Mouse (Mus musculus) left cerebral cortex, adult 2 months (tissue): Measurements from ENCODE around the gene Tmem106c. TPM values are rescaled to one million over a fixed set of nuclear protein-coding genes. Genes with fewer than 3 reads are reported as not detected.

Experiments
- DNase-seq, 2 experiments: peaks; one replicate each; pipeline ENCODE4 v3.0.0; 2021 to 2022; ENCODE audit warnings: low spot score in 2 of 2, mixed read lengths in 1 of 2; ENCODE audit errors: extremely low spot score in 1 of 2
- H3K27ac ChIP-seq: fragments of 200-600 bp; 2 replicates; pipeline ENCODE4 v1.8.1; 2022
- H3K4me3 ChIP-seq: fragments of 200-600 bp; 2 replicates; pipeline ENCODE4 v1.8.1; 2022
- CTCF ChIP-seq: fragments of 200-600 bp; IDR thresholded peaks from 2 replicates; pipeline ENCODE4 v1.8.1; 2022; ENCODE audit warnings: antibody characterized with exemption, mild to moderate bottlenecking, moderate library complexity
- intact Hi-C: fragments of 180-260 bp; cut with DNase I; formaldehyde crosslinking; loops from one replicate; pipeline ENCODE4 v1.15.1; 2025
- total RNA-seq, 2 experiments: library from RNA; stranded (reverse); gene quantifications; 2 replicates each; pipeline ENCODE4 v1.2.3; 2021

The Tmem106c gene
- total RNA-seq, 2 experiments from 2014 or later = 26.6 to 31.7 TPM

- Histone ChIP-seq H3K27ac (no peak overlapping the region), H3K4me3 (no peak overlapping the region)
- TF ChIP-seq CTCF = no peak
- intact Hi-C loops = no loop called here
- DNase-seq = no peak
Observed at GRCm38 (mm10) chr15:97940088-97940487, 23.9 kb upstream of the Tmem106c start.

GRCm38 (mm10) chr15:97941306-97941705, 22.7 kb upstream of the Tmem106c start:
- DNase-seq = no peak
- H3K4me3 ChIP-seq = no peak overlapping the region
- no peak for TF ChIP-seq CTCF
- H3K27ac ChIP-seq = no peak overlapping the region
- intact Hi-C loops = no loop called here

GRCm38 (mm10) chr15:97942538-97942937, 21.5 kb upstream of the Tmem106c start:
- no peak overlapping the region for H3K4me3 ChIP-seq
- TF ChIP-seq CTCF = no peak
- no peak for DNase-seq
- intact Hi-C loops = no loop called here
- H3K27ac ChIP-seq = no peak overlapping the region

- TF ChIP-seq CTCF = no peak
- intact Hi-C loops = no loop called here
- Histone ChIP-seq H3K27ac (no peak overlapping the region), H3K4me3 (no peak overlapping the region)
- no peak for DNase-seq
Observed at GRCm38 (mm10) chr15:97943356-97943755, 20.6 kb upstream of the Tmem106c start.

- no peak for TF ChIP-seq CTCF
- Histone ChIP-seq H3K4me3 (no peak overlapping the region), H3K27ac (no peak overlapping the region)
- intact Hi-C loops = no loop called here
- no peak for DNase-seq
Observed at GRCm38 (mm10) chr15:97944919-97945574, 19.0 kb upstream of the Tmem106c start.

- intact Hi-C loops = no loop called here
- Histone ChIP-seq H3K4me3 (no peak overlapping the region), H3K27ac (no peak overlapping the region)
- no peak for TF ChIP-seq CTCF
- no peak for DNase-seq
Observed at GRCm38 (mm10) chr15:97945656-97946315, 18.2 kb upstream of the Tmem106c start.

GRCm38 (mm10) chr15:97948720-97949119, 15.3 kb upstream of the Tmem106c start:
- intact Hi-C loops = no loop called here
- Histone ChIP-seq H3K4me3 (no peak overlapping the region), H3K27ac (no peak overlapping the region)
- TF ChIP-seq CTCF = no peak
- no peak for DNase-seq

GRCm38 (mm10) chr15:97949706-97950105, 14.3 kb upstream of the Tmem106c start:
- TF ChIP-seq CTCF = no peak
- intact Hi-C loops = no loop called here
- no peak overlapping the region for H3K4me3 ChIP-seq
- no peak overlapping the region for H3K27ac ChIP-seq
- DNase-seq = no peak

GRCm38 (mm10) chr15:97950240-97950639, 13.8 kb upstream of the Tmem106c start:
- Histone ChIP-seq H3K27ac (no peak overlapping the region), H3K4me3 (no peak overlapping the region)
- DNase-seq = no peak
- no peak for TF ChIP-seq CTCF
- intact Hi-C loops = no loop called here

- intact Hi-C loops = loop anchor here (1.0 to 2.0 kb wide), 3 partner anchors 100 to 234 kb away; no protein-coding TSS in a partner anchor
- DNase-seq = peak; percentile 66 to 67
- no peak overlapping the region for H3K4me3 ChIP-seq
- peak; percentile 95 for TF ChIP-seq CTCF
- H3K27ac ChIP-seq = no peak overlapping the region
Observed at GRCm38 (mm10) chr15:97952137-97952888, 11.7 kb upstream of the Tmem106c start.

GRCm38 (mm10) chr15:97952889-97953189, 11.2 kb upstream of the Tmem106c start:
- H3K27ac ChIP-seq = no peak overlapping the region
- no peak overlapping the region for H3K4me3 ChIP-seq
- TF ChIP-seq CTCF = no peak
- no peak for DNase-seq
- intact Hi-C loops = loop anchor here (1.0 to 2.0 kb wide), 3 partner anchors 100 to 235 kb away; no protein-coding TSS in a partner anchor

GRCm38 (mm10) chr15:97954671-97955070, 9.3 kb upstream of the Tmem106c start:
- intact Hi-C loops = no loop called here
- H3K27ac ChIP-seq = no peak overlapping the region
- no peak overlapping the region for H3K4me3 ChIP-seq
- no peak for TF ChIP-seq CTCF
- DNase-seq = no peak
